Mouse (Mus musculus): ENCODE results near the gene Cd4. TPM values are rescaled to one million over a fixed set of nuclear protein-coding genes. Genes with fewer than 3 reads are reported as not detected.

Gene Cd4
- under 1 TPM in 1 of 2 experiments, not detected in 1; 0.23 TPM for total RNA-seq (2021)

DNA sequence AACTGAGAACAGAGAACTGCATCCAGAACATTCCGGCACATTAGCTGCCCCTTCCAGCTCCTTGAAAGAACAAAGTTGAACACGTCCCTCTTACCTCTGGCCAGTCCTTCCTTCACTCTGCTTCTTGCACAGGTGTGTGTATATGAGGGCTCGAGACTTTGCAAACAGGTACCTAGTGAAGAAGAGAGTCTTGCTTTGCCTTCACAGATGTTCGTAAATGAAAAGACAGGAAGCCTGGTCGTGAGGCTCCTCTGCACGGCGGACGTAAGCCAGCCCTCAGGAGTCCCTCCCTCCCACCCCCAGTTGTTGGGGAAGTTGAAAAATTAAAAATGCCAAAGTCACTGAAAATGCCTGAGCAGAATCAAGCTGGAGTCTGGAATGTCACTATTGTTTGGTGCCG, at the start of gene Cd4:
Gene Cd4, minus strand, starts transcription at position 236 of the 400 bp plus-strand sequence.
- DNase-seq = no peak

DNA sequence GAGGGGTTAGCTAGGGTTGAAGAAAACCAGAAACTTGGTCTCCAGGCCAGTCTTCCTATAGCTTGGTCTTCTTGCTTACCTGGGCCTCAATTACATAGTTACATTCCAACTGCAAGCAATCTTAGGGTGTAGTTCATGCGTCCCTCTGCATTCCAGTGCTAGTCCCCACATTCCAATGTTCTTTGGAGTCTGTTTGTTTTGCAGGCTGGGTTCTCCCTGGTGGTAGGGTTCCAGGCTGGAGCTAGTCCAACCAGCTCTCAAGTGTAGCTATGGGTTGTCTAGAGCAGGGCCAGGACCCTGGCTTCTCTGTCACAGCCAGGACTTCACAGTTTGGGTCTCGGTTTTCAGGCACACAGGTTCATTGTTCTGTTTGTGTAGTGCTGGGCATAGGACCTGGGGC, 49.5 kb upstream of the Cd4 start:
- DNase-seq = no peak

GRCm38 (mm10) chr6:124936681-124937080, 48.7 kb upstream of the Cd4 start:
- no peak for DNase-seq

GRCm38 (mm10) chr6:124934670-124935069, 46.6 kb upstream of the Cd4 start:
- DNase-seq = no peak

- DNase-seq = no peak
Observed at GRCm38 (mm10) chr6:124933127-124933526, 45.1 kb upstream of the Cd4 start.

GRCm38 (mm10) chr6:124932314-124932695, 44.3 kb upstream of the Cd4 start:
- no peak for DNase-seq

GRCm38 (mm10) chr6:124931525-124932313, 43.7 kb upstream of the Cd4 start:
- no peak for DNase-seq

- DNase-seq = peak; percentile 97 to 98
Observed at GRCm38 (mm10) chr6:124930754-124931524, 42.9 kb upstream of the Cd4 start, which contains the start of gene Mlf2. Gene Mlf2 (plus strand): TSS chr6:124931386.

DNA sequence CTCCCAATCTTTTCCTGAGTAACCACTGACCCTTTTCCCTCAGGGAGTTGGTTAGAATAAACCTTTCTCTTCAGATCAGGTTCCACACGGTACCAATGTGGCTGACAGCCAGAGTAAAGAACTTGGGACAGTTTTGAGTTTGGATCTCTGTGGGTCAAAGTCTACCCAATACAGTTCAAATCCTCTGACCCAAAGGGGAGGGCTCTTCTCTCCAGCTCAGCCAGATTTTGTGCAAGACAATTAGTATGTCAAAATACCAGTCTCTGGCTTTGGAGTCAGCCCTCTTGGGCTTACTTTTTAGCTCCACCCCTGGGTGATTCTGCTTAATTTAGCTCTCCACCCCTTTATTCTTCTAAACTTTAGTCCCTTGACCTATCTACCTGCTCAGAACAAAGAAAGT, 42.2 kb upstream of the Cd4 start:
- no peak for DNase-seq

DNA sequence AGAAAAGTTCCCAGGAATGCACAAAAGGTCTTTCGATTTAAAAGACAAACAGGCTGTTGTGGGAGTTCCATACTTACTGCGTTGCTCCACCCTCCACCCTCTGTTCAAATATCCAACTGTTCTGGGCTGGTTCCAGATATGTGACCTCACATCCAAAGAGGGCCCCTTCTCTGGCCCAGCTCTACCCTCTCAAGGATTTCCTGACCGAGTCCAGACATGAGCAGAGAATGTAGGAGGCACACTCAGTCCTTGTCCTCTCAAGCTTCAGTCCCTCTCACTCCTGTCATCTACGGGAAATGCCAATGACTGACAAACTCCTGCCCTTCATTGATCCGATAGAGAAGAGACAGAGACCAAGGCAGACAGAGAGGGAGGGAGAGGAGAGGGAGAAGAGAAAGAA, 37.9 kb upstream of the Cd4 start:
- no peak for DNase-seq

DNA sequence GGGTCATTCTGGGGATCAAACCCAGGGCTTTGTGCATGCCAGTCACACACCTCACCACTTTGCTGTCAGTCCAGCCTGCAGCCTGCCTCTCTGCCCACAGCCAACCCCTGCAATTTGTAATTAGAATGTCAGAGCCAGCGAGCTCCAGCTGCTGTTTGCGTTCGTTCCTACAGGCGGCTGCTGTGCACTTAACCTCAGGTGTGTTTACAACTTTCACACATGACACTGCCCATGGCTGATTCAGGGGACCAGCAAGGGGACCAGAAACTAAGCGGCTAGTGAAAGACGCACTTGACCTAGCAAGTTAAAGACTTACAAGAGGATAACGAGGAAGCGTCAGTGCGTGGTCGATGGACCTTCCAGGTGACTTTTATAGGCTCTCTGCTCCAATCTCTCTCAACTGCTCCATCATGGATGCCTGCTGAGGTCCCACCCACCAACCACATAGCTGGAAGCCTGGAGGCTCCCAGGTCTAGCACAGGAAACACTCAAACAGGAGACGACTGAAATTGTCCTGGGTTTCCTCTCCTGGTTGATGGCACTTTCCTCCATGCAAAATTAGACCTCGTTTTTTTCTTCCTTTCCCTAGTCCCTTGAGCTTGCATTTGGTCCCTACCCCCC, 37.3 kb upstream of the Cd4 start:
- no peak for DNase-seq

DNA sequence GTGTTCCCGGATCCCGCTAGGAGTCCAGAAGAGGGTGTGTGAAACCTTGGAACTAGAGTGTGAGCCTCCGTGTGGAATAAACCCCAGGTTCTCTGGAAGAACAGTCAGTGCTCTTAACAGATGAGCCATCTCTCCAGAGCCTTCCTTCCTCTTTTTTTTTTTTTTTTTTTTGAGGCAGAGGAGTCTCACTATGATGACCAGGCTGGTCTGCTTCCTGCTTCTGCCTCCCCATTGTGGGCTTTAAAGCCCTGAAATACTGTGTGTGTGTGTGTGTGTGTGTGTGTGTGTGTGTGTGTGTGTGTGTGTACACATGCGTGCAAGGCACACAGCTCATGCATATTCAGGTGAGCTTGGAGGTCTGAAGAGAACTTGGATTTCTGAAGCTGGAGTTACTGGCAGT, 33.5 kb upstream of the Cd4 start:
- no peak for DNase-seq

DNA sequence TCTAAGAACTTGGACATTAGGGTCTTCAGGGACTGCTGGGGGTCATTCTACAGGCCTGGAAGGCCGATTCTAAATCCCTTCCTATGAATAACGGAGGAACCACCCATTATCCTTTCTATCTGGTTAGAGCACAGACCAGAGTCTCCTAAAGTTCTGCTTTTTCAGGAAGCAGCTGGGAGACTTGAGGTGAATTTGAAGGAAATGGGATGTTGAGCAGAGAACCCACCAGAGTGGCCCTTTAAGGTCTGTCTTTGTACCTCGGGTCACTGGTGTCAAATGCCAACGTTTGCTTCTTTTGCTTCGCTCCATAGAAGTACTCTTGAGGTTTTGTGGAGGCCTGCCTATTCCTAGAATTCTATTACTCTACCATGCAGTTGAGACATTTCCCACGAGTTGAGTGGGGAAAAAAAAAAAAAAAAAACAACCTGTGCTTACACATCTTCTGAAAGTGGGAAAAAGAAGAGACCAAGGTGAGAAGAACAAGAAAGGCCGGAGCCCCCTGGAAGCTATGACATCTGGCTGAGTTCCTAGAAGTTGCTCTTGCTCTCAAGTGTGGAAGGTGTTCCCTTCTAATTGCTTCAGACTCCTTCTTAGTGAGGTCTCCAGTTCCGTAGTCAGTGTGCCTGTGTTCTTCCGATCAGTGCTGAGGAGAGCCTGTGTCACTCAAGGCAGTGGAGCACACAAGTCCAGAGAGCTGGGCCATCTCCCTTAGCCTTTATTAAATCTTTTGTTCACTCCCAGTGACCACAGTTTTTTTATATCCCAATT, 32.5 kb upstream of the Cd4 start:
- DNase-seq = no peak

DNA sequence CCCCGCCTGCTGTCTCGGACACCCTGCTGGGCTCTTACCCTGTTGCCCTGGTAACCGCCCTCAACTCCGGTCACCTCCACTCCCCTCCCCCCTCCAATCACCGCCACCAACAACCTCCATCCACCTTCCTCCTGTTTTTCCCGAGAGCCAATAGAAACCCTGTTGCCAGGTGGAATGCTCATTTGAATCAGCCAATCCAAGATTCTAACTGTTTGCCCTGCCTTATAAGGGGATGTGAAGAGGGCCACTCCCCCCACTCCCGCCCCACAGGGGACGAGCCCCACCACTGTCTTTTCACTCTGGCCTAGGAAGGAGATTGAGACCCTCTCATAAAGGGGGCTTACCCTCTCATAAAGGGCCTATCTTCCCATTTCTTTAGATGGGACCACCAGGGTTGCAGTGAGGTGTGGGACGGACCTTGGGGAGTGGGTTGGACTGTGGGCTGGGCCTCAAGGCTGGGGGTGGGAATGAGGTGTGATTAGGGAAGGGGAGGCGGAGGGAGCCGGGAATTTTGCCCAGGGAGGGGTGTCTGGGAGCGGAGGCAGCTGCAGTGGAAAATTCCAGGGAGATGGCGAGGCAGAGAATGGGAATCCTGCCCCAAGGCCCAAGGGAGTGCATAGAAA, 31.8 kb upstream of the Cd4 start, which contains the start of gene Ptms:
Gene Ptms, minus strand, starts transcription at position 409 of the 623 bp plus-strand sequence.
- DNase-seq = peak; percentile 91 to 93

DNA sequence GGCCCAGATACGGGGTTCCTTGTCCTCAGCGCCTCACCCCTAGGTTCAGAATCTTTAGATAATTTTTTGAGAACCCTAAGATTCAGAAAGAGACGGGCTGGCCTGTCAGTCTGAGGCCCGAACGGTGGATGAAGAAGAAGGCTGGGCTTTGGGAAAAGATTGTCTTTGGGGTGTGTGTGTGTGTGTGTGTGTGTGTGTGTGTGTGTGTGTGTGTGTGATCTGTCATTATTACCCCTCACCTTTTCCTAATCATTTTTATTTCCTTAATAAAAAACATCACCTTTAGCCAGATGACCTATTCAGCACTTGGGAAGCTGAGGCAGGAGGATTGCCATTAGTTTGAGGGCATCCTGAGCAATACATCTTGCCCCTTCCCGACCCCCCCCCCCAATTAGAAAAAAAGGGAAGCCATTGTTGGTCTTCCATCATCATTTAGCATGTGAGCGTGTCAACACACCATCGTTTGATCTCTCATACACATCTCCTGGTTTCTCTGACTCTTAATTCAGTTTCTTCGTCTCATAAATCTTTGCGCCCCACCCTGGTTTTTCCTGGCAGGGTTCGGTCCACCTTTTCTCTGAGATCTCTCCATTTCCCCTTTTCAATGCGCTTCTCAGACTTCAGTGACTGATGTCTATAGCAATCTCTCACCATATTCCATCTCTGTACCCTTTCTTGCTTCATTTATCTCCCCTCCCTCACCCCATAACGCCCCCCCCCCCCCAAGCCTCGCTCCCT, 31.0 kb upstream of the Cd4 start:
- DNase-seq = no peak

DNA sequence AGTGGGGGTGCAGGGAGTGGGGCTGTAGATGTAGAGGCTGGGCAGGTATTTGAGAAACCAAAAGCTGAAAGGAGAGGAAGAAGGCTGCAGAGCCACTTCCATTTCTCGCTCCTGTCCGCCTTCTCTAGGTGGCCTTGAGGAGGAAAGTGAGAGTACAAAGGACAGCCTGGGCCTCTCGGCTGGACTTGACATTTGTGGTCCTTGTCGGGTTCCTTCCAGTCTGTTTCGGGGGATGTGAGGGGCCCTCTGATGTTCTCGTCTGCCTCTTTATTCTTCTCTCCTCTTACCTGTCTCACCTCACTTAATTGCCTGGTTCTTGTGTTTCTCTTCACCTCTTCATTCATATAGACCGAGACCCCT, 30.3 kb upstream of the Cd4 start:
- DNase-seq = no peak

DNA sequence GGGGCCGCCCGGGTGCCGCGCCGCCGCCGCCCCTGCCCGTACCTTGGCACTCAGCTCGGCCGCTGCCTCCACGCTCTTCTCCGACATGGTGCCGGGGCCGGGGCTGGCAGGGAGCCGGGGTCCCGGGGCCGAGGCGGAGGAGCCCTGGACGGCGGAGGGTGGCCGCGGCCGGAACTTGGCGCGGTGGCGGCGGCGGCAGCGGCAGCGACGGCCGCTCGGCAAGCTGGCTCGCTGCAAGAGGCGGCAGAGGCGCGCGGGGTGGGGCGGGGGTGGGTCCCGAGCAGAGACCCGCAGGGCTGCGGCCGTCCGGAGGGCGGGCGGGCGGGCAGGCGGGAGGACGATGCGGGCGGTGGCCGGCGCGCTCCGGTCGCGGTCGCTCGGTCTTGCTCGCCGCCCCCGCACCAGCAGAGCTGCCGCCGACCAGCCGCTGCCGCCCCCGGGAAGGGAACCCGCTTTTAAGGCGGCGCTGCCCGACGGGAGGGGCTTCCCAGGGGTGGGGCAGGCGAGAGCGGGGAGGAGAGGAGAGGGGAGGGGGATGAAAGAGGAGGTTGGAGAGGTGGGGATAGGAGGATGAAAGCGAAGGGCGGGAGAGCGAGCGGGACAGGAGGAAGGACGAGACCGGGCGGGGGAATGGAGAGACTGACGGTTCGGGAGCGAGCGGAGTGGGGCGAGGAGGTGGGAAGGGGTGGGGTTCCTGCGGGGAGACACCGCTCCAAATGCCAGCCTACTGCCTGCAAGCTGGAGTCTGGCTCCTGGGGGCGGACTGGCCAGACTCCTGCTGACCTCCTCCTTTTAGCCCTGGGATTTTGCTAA, 29.7 kb upstream of the Cd4 start:
- DNase-seq = peak; percentile 92 to 93

DNA sequence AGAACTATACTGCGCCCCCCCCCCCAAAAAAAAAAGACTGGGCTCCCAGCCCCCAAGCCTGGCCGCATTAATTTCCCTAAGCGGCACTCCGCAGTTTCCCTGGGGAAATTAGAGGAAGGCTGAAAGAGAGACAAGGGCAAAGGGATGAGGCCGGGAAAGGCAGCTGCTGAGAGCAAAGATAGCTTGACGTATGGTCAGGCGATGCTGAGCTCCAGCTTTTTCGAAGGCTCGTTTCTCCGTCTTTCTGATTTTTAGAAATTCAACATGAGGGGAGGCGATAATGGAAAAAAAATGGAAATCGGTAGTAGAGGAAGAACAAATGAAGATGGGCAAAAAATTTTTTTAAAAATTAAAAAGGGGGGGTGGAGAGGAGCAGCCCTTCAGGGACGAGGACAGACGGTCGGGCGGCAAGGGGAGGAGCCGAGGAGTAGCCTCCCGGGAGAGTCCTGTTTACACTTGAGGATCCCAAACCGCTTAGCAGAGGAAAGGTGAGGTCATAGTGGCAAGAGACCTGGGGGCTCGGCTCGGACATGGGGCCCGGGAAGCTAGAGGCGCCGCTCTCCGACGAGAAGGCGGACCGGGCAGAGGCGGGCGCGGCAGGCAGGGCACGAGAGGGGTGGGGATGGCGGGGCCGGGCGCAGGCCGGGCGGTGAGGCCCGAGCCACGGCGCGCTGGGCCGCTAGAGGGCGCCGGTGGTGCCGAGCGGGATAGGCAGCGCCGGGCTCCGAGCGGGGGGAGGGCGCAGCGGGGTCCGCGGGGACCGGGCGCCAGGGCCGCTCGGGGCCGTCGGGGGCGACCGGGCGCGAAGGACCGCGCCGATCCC, 28.9 kb upstream of the Cd4 start:
- DNase-seq = peak; percentile 88 to 91

- DNase-seq = peak; percentile 57 to 59
Observed at GRCm38 (mm10) chr6:124915942-124916694, 28.1 kb upstream of the Cd4 start.
